Mouse (Mus musculus) lung, embryonic 15.5 days (tissue): ENCODE results near the gene Bbx. TPM values are rescaled to one million over a fixed set of nuclear protein-coding genes. Genes with fewer than 3 reads are reported as not detected.
A peak's percentile ranks its signal among the peaks of the same experiment; 100 is the strongest.

Experiments used
- ATAC-seq: fragments of 200-750 bp; cut with Nextera tagmentation; 2 replicates; pipeline ENCODE4 v1.8.0; 2017; ENCODE audit warnings: moderate number of reproducible peaks, borderline replicate concordance; ENCODE audit not compliant: low FRiP score, low TSS enrichment; ENCODE audit errors: extremely low read depth
- H3K27ac ChIP-seq: fragments of 300-500 bp; sonication (generic); 2 replicates; pipeline ENCODE4 v1.5.1; 2015; ENCODE audit warnings: moderate library complexity, mild to moderate bottlenecking, inconsistent platforms
- H3K27me3 ChIP-seq: fragments of 300-500 bp; sonication (generic); 2 replicates; pipeline ENCODE4 v1.6.1; 2015; ENCODE audit warnings: inconsistent platforms
- H3K36me3 ChIP-seq: fragments of 300-500 bp; sonication (generic); 2 replicates; pipeline ENCODE4 v1.6.1; 2015; ENCODE audit warnings: inconsistent platforms
- H3K4me1 ChIP-seq: fragments of 300-500 bp; sonication (generic); 2 replicates; pipeline ENCODE4 v1.6.1; 2015; ENCODE audit warnings: inconsistent platforms
- H3K4me2 ChIP-seq: fragments of 300-500 bp; sonication (generic); 2 replicates; pipeline ENCODE4 v1.6.1; 2015; ENCODE audit warnings: inconsistent platforms, mild to moderate bottlenecking, moderate library complexity
- H3K4me3 ChIP-seq: fragments of 300-500 bp; sonication (generic); 2 replicates; pipeline ENCODE4 v1.5.1; 2015; ENCODE audit warnings: mild to moderate bottlenecking, inconsistent platforms
- H3K9ac ChIP-seq: fragments of 300-500 bp; sonication (generic); 2 replicates; pipeline ENCODE4 v1.6.1; 2015; ENCODE audit warnings: inconsistent platforms
- H3K9me3 ChIP-seq: fragments of 300-500 bp; sonication (generic); 2 replicates; pipeline ENCODE4 v1.6.1; 2016; ENCODE audit warnings: inconsistent platforms
- WGBS: fragments of 180-500 bp; shearing (Covaris S2); methylation state at CpG from one replicate; pipeline ENCODE4 v1.1.7; 2015; 5-methylcytosine and 5-hydroxymethylcytosine counted together
- polyA plus RNA-seq: library from polyadenylated mRNA; unstranded; fragments of >200 nt; fragmentation: Nextera tagmentation; extraction: Ambion mirVana; gene quantifications from 2 replicates; pipeline ENCODE4 v1.2.1, GENCODE M21; 2015

The Bbx gene
- polyA plus RNA-seq, 1 experiment from 2014 or later: 48.3 TPM

DNA sequence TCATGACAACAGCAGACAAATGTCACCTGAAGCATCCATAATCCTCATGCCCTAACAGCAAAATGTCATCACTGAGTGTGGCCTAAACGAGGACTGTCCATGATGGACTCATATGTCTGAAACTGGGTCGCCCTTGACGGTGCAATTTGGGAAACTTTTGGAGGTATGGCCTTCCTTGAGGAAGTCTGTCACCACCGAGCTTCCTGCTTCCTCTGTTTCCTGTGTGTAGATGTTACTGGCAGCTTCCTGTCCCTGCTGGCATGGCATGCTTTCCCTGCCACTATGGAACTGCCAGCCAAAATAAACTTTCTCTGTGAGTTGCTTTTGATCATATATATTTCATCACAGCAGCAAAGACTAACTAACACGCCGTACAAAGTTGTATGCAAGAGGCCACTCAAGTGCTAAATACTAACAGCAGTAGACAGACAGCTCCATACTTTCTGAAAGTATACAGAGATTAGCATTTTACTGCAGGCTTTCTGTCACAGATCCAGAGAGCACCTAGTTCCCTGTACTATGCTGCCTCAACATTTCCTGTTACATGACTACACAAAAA lies 180.7 kb downstream of the Bbx start:
- H3K4me1 ChIP-seq: no peaks in the 10 kb centered on the region
- no peak overlapping the region for H3K4me2 ChIP-seq
- ATAC-seq: no peak
- no peak overlapping the region for H3K9ac ChIP-seq
- no peak overlapping the region for H3K27ac ChIP-seq
- H3K9me3 ChIP-seq: no peaks in the 10 kb centered on the region
- no peaks in the 10 kb centered on the region for H3K27me3 ChIP-seq
- 58% methylated on average over 6 of the region's 6 CpGs for WGBS
- H3K36me3 ChIP-seq: 0 out of 2 replicates have a peak, but pooled peaks cover 2% of the 10 kb centered on the region
- H3K4me3 ChIP-seq: no peak overlapping the region

GRCm38 (mm10) chr16:50250469-50250868 lies 181.7 kb downstream of the Bbx start:
- Histone ChIP-seq H3K36me3 (0 out of 2 replicates have a peak, but pooled peaks cover 2% of the 10 kb centered on the region), H3K9me3 (no peaks in the 10 kb centered on the region), H3K4me1 (no peaks in the 10 kb centered on the region), H3K9ac (no peak overlapping the region), H3K27me3 (no peaks in the 10 kb centered on the region), H3K4me3 (no peak overlapping the region), H3K4me2 (no peak overlapping the region), H3K27ac (no peak overlapping the region)
- ATAC-seq: no peak
- 74% methylated on average over 5 of the region's 5 CpGs for WGBS

DNA sequence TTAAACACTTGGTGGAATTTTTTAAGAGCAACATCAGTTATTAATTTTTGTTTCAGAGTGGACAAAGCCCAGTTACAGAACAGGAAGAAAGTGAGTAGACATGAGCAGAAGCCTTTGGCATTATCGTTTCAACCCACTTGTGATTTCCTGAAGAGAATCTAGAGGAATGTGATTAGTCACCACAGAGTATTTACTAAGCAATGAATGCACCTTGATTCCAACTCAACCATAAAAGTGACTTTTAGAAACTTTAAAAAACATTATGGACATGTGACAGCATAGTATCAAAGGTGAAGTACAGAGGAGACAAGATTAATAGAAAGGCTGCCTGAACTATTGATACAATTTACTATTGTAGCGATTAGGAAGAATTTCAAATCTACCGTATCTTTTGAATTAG lies 183.2 kb downstream of the Bbx start:
- no peak overlapping the region for H3K4me3 ChIP-seq
- no peak overlapping the region for H3K27ac ChIP-seq
- 0 out of 2 replicates have a peak, but pooled peaks cover 2% of the 10 kb centered on the region for H3K36me3 ChIP-seq
- H3K9me3 ChIP-seq: no peaks in the 10 kb centered on the region
- WGBS: 81% methylated on average over 3 of the region's 3 CpGs
- no peaks in the 10 kb centered on the region for H3K4me1 ChIP-seq
- no peak overlapping the region for H3K9ac ChIP-seq
- H3K27me3 ChIP-seq: no peaks in the 10 kb centered on the region
- no peak overlapping the region for H3K4me2 ChIP-seq
- no peak for ATAC-seq

DNA sequence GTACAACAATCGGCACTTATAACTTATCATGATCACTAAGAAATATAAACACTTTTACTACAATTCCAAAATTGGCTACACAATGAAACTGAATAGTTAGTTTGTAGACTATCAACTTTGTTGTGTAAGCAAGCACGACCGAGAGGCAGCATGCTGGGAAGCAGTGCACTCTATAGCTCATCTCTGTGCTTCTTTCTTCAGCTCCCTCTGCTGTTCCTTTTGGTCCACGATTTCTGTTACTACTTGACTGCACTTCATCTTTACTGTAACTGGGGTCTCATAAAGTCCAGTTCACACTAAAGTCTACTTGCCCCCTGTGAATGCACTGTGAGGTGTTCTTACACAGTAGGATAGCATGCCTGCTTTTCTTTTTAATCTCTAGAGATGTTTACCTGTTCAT lies 189.7 kb downstream of the Bbx start:
- Histone ChIP-seq H3K36me3 (no peaks in the 10 kb centered on the region), H3K27ac (no peak overlapping the region), H3K9ac (no peak overlapping the region), H3K4me2 (no peak overlapping the region), H3K4me1 (no peaks in the 10 kb centered on the region), H3K27me3 (no peaks in the 10 kb centered on the region), H3K4me3 (no peak overlapping the region), H3K9me3 (no peaks in the 10 kb centered on the region)
- 63% methylated on average over 4 of the region's 4 CpGs for WGBS
- ATAC-seq: no peak

DNA sequence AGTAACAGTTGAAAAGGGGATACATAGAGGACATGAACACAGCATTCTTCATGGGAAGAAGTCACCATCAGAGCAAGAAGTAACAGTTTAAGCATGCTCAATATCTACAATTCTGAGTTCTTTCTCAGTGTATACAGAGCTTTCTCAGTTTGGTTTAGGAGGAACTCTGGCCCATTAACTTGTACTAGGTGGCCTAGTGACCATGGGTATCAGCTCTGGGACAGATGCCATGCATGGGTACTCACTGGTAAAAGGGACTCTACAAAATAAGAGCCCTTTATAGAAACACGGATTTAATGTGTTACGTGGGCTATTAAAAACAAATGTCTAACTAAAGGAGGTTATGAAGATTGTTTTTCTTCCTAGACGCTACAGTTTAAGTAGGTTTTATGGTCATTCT lies 190.6 kb downstream of the Bbx start:
- Histone ChIP-seq H3K9ac (no peak overlapping the region), H3K9me3 (no peaks in the 10 kb centered on the region), H3K36me3 (no peaks in the 10 kb centered on the region), H3K4me3 (no peak overlapping the region), H3K4me1 (no peaks in the 10 kb centered on the region), H3K27me3 (no peaks in the 10 kb centered on the region), H3K27ac (no peak overlapping the region), H3K4me2 (no peak overlapping the region)
- ATAC-seq: no peak
- WGBS: 90% methylated on average over 3 of the region's 3 CpGs

DNA sequence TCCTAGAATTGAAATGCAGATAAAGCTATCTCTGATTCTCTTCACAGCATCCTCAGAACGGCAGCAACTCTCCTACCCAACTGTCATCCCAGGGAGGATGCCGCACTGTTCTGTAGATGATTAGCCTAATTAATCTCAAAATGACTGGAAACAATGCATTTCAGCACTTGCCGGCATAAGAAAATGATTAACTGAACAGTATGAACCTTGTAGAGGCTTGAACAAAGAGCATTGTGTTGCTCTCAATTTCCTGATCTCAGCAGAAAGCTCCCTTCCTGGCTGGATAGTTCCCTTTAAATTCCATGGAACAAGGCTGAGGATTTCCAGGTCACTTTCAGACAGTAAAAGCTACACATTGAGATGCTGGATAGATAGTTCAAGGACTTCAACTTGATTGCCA lies 197.0 kb downstream of the Bbx start:
- Histone ChIP-seq H3K4me1 (no peaks in the 10 kb centered on the region), H3K27ac (no peak overlapping the region), H3K9me3 (no peaks in the 10 kb centered on the region), H3K36me3 (no peaks in the 10 kb centered on the region), H3K4me2 (no peak overlapping the region), H3K27me3 (no peaks in the 10 kb centered on the region), H3K4me3 (no peak overlapping the region), H3K9ac (no peak overlapping the region)
- no peak for ATAC-seq
- 54% methylated on average over 3 of the region's 3 CpGs for WGBS

DNA sequence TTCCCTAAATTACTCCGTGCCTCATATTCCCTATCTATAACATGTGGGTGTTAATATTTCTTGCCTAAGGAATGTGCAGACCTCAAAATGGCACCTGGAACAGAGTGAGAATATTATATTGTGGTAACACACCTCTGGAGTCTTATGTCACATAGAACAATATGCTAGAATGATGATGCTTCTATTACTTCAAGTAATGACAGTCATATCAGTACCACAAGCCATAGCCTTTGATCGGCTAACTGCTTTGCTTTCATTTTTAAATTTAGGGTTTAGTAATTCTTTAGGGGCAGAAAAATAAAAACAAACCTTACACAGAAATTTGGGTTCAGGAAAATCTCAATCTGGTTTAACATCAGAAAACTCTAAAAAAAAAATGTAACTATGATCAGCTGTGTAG lies 201.6 kb downstream of the Bbx start:
- Histone ChIP-seq H3K4me3 (no peak overlapping the region), H3K27ac (no peak overlapping the region), H3K4me1 (no peaks in the 10 kb centered on the region), H3K4me2 (no peak overlapping the region), H3K27me3 (no peaks in the 10 kb centered on the region), H3K9ac (no peak overlapping the region), H3K36me3 (no peaks in the 10 kb centered on the region), H3K9me3 (no peaks in the 10 kb centered on the region)
- ATAC-seq: no peak
- WGBS: 94% methylated on average over 2 of the region's 2 CpGs

DNA sequence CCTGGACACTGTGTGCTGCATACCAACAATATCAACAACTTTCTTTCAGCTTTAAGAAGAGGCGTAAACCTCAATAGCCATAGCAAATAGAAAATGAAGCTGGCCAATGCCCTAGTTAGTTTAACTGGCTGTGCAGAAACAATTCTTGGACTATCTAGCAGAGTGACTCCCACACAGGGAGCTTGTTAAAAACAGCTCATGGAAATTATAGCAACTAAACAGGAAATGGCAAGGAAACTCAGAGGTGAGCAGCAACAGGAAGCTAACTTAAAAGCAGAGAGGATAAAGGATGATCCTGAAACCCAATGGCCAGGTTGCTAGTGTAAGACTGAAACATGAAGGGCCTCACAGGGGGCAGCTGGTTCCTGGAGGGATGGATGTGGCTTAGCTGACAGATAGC lies 203.4 kb downstream of the Bbx start:
- 88% methylated on average over 1 of the region's 1 CpGs for WGBS
- ATAC-seq: no peak
- H3K9ac ChIP-seq: no peak overlapping the region
- H3K4me1 ChIP-seq: no peaks in the 10 kb centered on the region
- no peaks in the 10 kb centered on the region for H3K9me3 ChIP-seq
- H3K27me3 ChIP-seq: no peaks in the 10 kb centered on the region
- H3K4me2 ChIP-seq: no peak overlapping the region
- H3K27ac ChIP-seq: no peak overlapping the region
- H3K36me3 ChIP-seq: 0 out of 2 replicates have a peak, but pooled peaks cover 6% of the 10 kb centered on the region
- no peak overlapping the region for H3K4me3 ChIP-seq

DNA sequence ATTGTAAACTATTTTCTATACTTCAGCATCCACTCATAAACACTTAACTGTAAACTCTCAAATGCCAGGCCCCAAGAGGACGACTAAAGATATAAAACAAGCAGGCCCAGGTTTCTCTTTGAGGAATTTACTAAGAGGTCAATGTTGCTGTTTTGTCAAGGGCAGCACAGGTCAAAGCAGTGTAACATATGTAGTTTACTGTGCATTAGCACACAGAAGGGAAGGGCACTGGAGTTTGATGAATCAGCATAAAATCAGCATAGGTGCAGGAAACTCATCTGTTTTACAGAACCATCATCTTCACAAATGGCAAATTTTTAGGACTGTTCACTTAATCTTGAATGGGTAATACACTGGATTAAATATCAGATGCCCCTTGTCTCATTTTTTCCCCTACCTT lies 205.9 kb downstream of the Bbx start:
- Histone ChIP-seq H3K4me1 (peaks cover 6% of the 10 kb centered on the region), H3K4me3 (no peak overlapping the region), H3K9me3 (no peaks in the 10 kb centered on the region), H3K4me2 (no peak overlapping the region), H3K9ac (no peak overlapping the region), H3K27me3 (no peaks in the 10 kb centered on the region), H3K36me3 (0 out of 2 replicates have a peak, but pooled peaks cover 6% of the 10 kb centered on the region), H3K27ac (no peak overlapping the region)
- 47% methylated on average over 1 of the region's 1 CpGs for WGBS
- ATAC-seq: no peak

DNA sequence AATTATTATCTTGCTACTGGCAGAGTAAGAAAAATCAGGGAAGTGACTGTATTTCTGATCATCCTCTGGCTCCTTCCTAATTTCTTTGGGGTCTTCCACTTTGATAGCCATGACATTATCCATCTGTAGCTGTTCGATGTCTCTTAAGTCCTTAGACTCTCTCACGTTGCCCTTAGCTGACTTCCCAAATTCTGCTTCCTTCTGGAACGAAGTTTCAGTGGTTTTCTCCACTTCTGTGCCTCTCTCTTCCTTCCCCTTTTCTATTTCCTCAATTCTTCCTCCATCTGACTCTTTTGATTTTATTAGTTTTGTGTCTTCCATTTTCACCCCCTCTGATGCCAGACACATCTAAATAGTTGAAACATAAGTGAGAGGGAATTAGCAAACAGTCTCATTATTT lies 207.2 kb downstream of the Bbx start:
- Histone ChIP-seq H3K4me3 (no peak overlapping the region), H3K9ac (no peak overlapping the region), H3K27ac (no peak overlapping the region), H3K4me1 (peaks cover 14% of the 10 kb centered on the region), H3K27me3 (no peaks in the 10 kb centered on the region), H3K9me3 (no peaks in the 10 kb centered on the region), H3K36me3 (0 out of 2 replicates have a peak, but pooled peaks cover 6% of the 10 kb centered on the region), H3K4me2 (no peak overlapping the region)
- ATAC-seq: no peak
- 91% methylated on average over 3 of the region's 3 CpGs for WGBS

GRCm38 (mm10) chr16:50220734-50221501 lies 211.3 kb downstream of the Bbx start:
- Histone ChIP-seq H3K9ac (no peak overlapping the region), H3K4me2 (peak overlapping the region; percentile 17), H3K36me3 (0 out of 2 replicates have a peak, but pooled peaks cover 6% of the 10 kb centered on the region), H3K27ac (peak overlapping the region; percentile 69), H3K4me3 (no peak overlapping the region), H3K9me3 (no peaks in the 10 kb centered on the region), H3K27me3 (no peaks in the 10 kb centered on the region), H3K4me1 (peaks cover 16% of the 10 kb centered on the region)
- ATAC-seq: peak; percentile 88
- WGBS: 30% methylated on average over 8 of the region's 8 CpGs

DNA sequence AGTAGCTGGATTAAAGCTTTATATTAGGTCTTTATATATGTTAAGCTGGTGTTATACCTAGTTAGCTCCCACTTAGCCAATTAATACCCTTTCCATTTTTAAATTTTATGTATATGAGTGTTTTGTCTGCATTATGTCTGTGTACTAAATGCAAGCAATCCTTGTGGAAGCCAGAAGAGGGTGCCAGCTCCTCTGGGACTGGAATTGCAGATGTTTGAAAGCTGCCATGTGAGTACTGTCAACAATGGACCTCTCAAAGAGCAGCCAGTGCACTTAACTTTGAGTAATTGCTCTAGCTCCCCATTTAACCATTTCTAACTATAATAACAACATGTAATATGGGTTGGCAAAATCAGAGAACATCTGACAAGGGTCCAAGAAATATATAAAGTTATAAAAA lies 215.1 kb downstream of the Bbx start:
- peak; percentile 35; the same call in 1 of the 2 replicates for ATAC-seq
- H3K4me3 ChIP-seq: no peak overlapping the region
- no peak overlapping the region for H3K27ac ChIP-seq
- H3K9me3 ChIP-seq: no peaks in the 10 kb centered on the region
- H3K4me2 ChIP-seq: no peak overlapping the region
- no peaks in the 10 kb centered on the region for H3K36me3 ChIP-seq
- no peak overlapping the region for H3K9ac ChIP-seq
- H3K27me3 ChIP-seq: no peaks in the 10 kb centered on the region
- peaks cover 16% of the 10 kb centered on the region for H3K4me1 ChIP-seq
